Comparison of ENCODE assay signal across 8 mouse cellular contexts in genomic region chr17:44735223-44735990, GRCm38 (mm10). TPM values are rescaled to one million over a fixed set of nuclear protein-coding genes. Genes with fewer than 3 reads are reported as not detected.
DNase-seq lines count a peak whose midpoint lies in the region; ATAC-seq and TF ChIP-seq lines count a peak whose summit lies in the region.

No protein-coding gene starts in this region.

- peak overlapping the region; percentile 94 for H3K27ac ChIP-seq in layer of hippocampus, adult 2 months
- peak overlapping the region; percentile 17; the same call in 1 of the 2 replicates for H3K27ac ChIP-seq in intestine, postnatal 0 days (ENCODE audit: low read depth, low read length)
- no peak overlapping the region for H3K27ac ChIP-seq in liver, embryonic 16.5 days (ENCODE audit: low read length)
- H3K27ac ChIP-seq in thymus, adult 2 months (ENCODE audit: control insufficient read depth, insufficient read depth, low read length) = no peak overlapping the region

- peak overlapping the region; percentile 83 for H3K4me3 ChIP-seq in layer of hippocampus, adult 2 months
- peak overlapping the region; percentile 53 for H3K4me3 ChIP-seq in intestine, postnatal 0 days (ENCODE audit: low read depth, low read length)
- peak overlapping the region; percentile 64 for H3K4me3 ChIP-seq in liver, embryonic 16.5 days (ENCODE audit: low read depth, low read length)
- H3K4me3 ChIP-seq in thymus, adult 2 months (ENCODE audit: control insufficient read depth, insufficient read depth, low read length) = peak overlapping the region; percentile 86

- H3K9ac ChIP-seq in intestine, postnatal 0 days (ENCODE audit: low read depth, low read length) = peak overlapping the region; percentile 28
- peak overlapping the region; percentile 37; the same call in 1 of the 2 replicates for H3K9ac ChIP-seq in liver, embryonic 16.5 days (ENCODE audit: low read depth, low read length)

- under 1% methylated on average over 63 of the region's 64 CpGs for WGBS in intestine, postnatal 0 days
- WGBS in liver, embryonic 16.5 days (ENCODE audit: insufficient replicate concordance) = under 1% methylated on average over 62 of the region's 64 CpGs
- WGBS in thymus, adult 2 months = 1% methylated on average over 62 of the region's 64 CpGs

- peak overlapping the region; percentile 94 for H3K4me2 ChIP-seq in intestine, postnatal 0 days (replicated peaks; ENCODE audit: low read depth)
- H3K4me2 ChIP-seq in liver, embryonic 16.5 days (ENCODE audit: low read depth, low read length) = peak overlapping the region; percentile 69

- no peaks in the 10 kb centered on the region for H3K4me1 ChIP-seq in intestine, postnatal 0 days (replicated peaks; ENCODE audit: control insufficient read depth, insufficient read depth, low read length)
- H3K4me1 ChIP-seq in liver, embryonic 16.5 days (ENCODE audit: control insufficient read depth, low read depth, low read length) = no peaks in the 10 kb centered on the region; the same call in none of the 2 replicates
- H3K4me1 ChIP-seq in thymus, adult 2 months (replicated peaks; ENCODE audit: control insufficient read depth, insufficient read depth, low read length) = peaks cover 25% of the 10 kb centered on the region

- no peak for TF ChIP-seq POLR2A in brain, embryonic 14.5 days (IDR thresholded peaks at IDR 0.05; ENCODE audit: borderline replicate concordance, extremely low read depth, insufficient read depth, insufficient read length, poor library complexity, severe bottlenecking)
- no peak for TF ChIP-seq POLR2A in thymus, adult 2 months (IDR thresholded peaks at IDR 0.05; ENCODE audit: control insufficient read depth, extremely low read depth, insufficient read depth, low read length, poor library complexity)

- DNase-seq in layer of hippocampus, adult 2 months (ENCODE audit: low spot score in 2 of 2) = peak; percentile 13 to 33
- DNase-seq in layer of hippocampus, adult 8-10 months (ENCODE audit: low spot score in 2 of 2) = no peak
- DNase-seq in brain, embryonic 14.5 days (ENCODE audit: low read depth) = peak; percentile 61
- peak; percentile 24 for DNase-seq in gastrocnemius, postnatal 25 days
- peak; percentile 67 for DNase-seq in neural tube, embryonic 10.5 days (ENCODE audit: extremely low spot score, low spot score)
- DNase-seq in thymus, adult 2 months = peak; percentile 56

- peaks cover 72% of the 10 kb centered on the region for H3K27me3 ChIP-seq in intestine, postnatal 0 days (replicated peaks; ENCODE audit: control insufficient read depth, insufficient read depth, low read length)
- peaks cover 69% of the 10 kb centered on the region for H3K27me3 ChIP-seq in liver, embryonic 16.5 days (ENCODE audit: control insufficient read depth, insufficient read depth, low read depth, low read length)
- H3K27me3 ChIP-seq in thymus, adult 2 months (ENCODE audit: control insufficient read depth, insufficient read depth, low read length) = peaks cover 27% of the 10 kb centered on the region

- H3K36me3 ChIP-seq in intestine, postnatal 0 days (ENCODE audit: control insufficient read depth, insufficient read depth) = no peaks in the 10 kb centered on the region
- no peaks in the 10 kb centered on the region for H3K36me3 ChIP-seq in liver, embryonic 16.5 days (ENCODE audit: control insufficient read depth, insufficient read depth)
- no peaks in the 10 kb centered on the region for H3K36me3 ChIP-seq in thymus, adult 2 months (ENCODE audit: control insufficient read depth, insufficient read depth, low read length)

- TF ChIP-seq CTCF in layer of hippocampus, adult 2 months (conservative IDR thresholded peaks at IDR 0.05) = no peak
- TF ChIP-seq CTCF in brain, embryonic 14.5 days (IDR thresholded peaks at IDR 0.05; ENCODE audit: borderline replicate concordance, extremely low read depth, insufficient read depth, insufficient read length) = no peak
- TF ChIP-seq CTCF in intestine, postnatal 0 days (IDR thresholded peaks at IDR 0.05; ENCODE audit: low read depth) = no peak
- TF ChIP-seq CTCF in thymus, adult 2 months (IDR thresholded peaks at IDR 0.05; ENCODE audit: borderline replicate concordance, control insufficient read depth, extremely low read depth, insufficient read depth, low read length, poor library complexity) = no peak

- peak; percentile 28; the same call in 1 of the 2 replicates for ATAC-seq in intestine, postnatal 0 days
- ATAC-seq in liver, embryonic 16.5 days (ENCODE audit: low read depth) = 0 out of 2 replicates have a peak, but pooled peaks have one; percentile 16

- no peaks in the 10 kb centered on the region for H3K9me3 ChIP-seq in intestine, postnatal 0 days (ENCODE audit: control insufficient read depth)
- no peaks in the 10 kb centered on the region for H3K9me3 ChIP-seq in liver, embryonic 16.5 days (replicated peaks; ENCODE audit: control insufficient read depth, low read length)

RNA-seq across cellular contexts. Expression of gene Supt3, which starts 41.5 kb away (rescaled TPM):
- 10 to 100 TPM; 14.9 to 18.7 TPM for total RNA-seq in layer of hippocampus, adult 2 months (2021)
- 10 to 100 TPM; 15.4 to 17.6 (median 16.1) TPM for total RNA-seq in layer of hippocampus, adult 8-10 months (2022)
- 6.4 and 8.9 TPM in 2 replicates for polyA plus RNA-seq in brain, embryonic 14.5 days (2012; rRNA removed)
- 1 to 10 TPM; 6.5 TPM for total RNA-seq in gastrocnemius, postnatal 25 days (2021)
- polyA plus RNA-seq in intestine, postnatal 0 days (2015; fragmentation: Nextera tagmentation; extraction: Ambion mirVana) = 4.9 and 5.4 TPM in 2 replicates
- 6.0 and 6.2 TPM in 2 replicates for polyA plus RNA-seq in liver, embryonic 16.5 days (2015; fragmentation: Nextera tagmentation; extraction: Ambion mirVana)
- 4.5 and 4.8 TPM in 2 replicates for polyA plus RNA-seq in thymus, adult 2 months (2012; rRNA removed)

Comparison
In these comparisons a context has a peak if more than half of its experiments do, and no peak if none do; other contexts are left out.
1. DNase-seq: peak in layer of hippocampus, adult 2 months (2 of 2), brain, embryonic 14.5 days (single experiment), gastrocnemius, postnatal 25 days (single experiment), neural tube, embryonic 10.5 days (single experiment) and thymus, adult 2 months (single experiment); none in layer of hippocampus, adult 8-10 months (0 of 2).
2. H3K27ac ChIP-seq: peak in layer of hippocampus, adult 2 months (single experiment) and intestine, postnatal 0 days (single experiment); none in liver, embryonic 16.5 days (single experiment) and thymus, adult 2 months (single experiment).
3. Peak in every context shown above with its lines, with median percentiles within 50 percentile points of each other: H3K4me3 ChIP-seq.